Mouse (Mus musculus) liver, embryonic 14.5 days (tissue): ENCODE measurements at regions not wholly inside any gene's neighbourhood (a gene's known extent, or its start where the extent isn't known, plus 50 kb on each side); places are given as distances from the start of the nearest gene placed in this dataset.

Experiments
- CTCF ChIP-seq: IDR thresholded peaks from 2 replicates; pipeline ENCODE4 v1.5.1; 2016; ENCODE audit warnings: antibody characterized with exemption, low read depth, control low read depth
- EP300 ChIP-seq: IDR thresholded peaks from 2 replicates; pipeline ENCODE4 v1.6.1; 2016; ENCODE audit warnings: antibody characterized with exemption, low read depth

DNA sequence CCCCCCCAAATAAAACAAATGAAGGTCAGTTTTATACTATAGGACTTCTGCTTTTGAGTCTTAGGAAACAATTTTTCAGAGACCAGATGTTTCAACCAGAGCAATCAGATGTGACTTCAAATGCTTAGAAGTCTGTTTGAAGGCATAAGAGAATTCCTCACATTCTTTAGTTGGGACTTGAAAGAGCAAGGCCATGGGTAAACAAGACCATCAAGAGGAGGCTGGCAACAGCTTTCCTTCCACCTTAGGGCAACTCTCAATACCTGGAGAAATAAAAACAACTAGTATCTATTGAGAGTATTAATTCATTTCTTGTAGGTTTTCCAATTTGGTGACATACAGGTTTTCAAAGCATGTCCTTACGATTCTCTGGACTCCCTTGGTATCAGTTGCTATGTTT lies 381.8 kb upstream of the Zfp462 start:
- no peak for TF ChIP-seq CTCF
- TF ChIP-seq EP300, result no peak
